Mouse (Mus musculus) stomach, postnatal 0 days (tissue): Measurements from ENCODE around the gene Cavin4.

Source experiments
- CTCF ChIP-seq: IDR thresholded peaks from 2 replicates; pipeline ENCODE4 v1.5.1; 2016; ENCODE audit warnings: antibody characterized with exemption, low read depth, mild to moderate bottlenecking, moderate library complexity
- EP300 ChIP-seq: optimal IDR thresholded peaks from 2 replicates; pipeline ENCODE3; 2016; ENCODE audit warnings: antibody characterized with exemption

DNA sequence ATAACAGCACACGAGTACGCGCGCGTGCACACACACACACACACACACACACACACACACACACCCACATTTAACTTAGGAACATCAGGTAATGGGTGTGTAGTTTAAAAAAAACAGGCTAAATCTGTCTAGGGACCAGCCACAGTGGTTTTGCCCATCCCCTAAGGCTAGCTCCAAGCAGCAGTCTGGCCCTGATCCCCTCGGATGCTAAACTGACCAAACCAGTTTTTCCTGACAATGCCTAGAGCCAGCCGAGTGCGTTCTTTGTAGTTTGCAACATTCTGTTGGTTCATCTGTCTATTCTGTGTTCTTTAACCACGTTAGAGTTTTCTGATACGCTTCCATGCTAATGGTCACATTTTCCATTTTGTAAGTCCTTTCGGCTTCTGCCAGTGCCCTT, 34.0 kb downstream of the Cavin4 start:
- no peak for TF ChIP-seq EP300
- TF ChIP-seq CTCF: no peak
